8 mouse cellular contexts compared by ENCODE assay signal in the genomic region with DNA sequence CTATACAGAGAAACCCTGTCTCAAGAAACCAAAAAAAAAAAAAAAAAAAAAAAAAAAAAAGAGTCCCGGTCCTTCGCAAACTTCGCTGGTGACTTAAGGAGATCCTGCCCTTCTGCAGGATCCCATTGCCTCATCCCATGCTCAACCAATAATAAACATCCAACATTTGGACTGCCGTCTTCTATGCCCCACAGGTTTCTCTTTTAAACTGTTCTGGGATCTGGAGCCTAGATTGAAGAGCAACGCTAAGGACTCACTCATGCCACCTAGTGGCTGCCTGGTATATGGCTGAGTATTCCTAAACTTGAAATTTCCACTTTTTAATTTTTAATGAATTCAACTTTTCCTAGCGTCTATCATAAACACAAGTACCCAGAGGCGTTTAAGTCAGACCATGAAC. TPM values are rescaled to one million over a fixed set of nuclear protein-coding genes. Genes with fewer than 3 reads are reported as not detected.
DNase-seq lines count a peak whose midpoint lies in the region; ATAC-seq lines count a peak whose summit lies in the region.

No protein-coding gene starts in this region.

- H3K27ac ChIP-seq in embryonic facial prominence, embryonic 13.5 days = no peak overlapping the region
- H3K27ac ChIP-seq in midbrain, embryonic 11.5 days (ENCODE audit: low read depth, low read length) = no peak overlapping the region

- peak overlapping the region; percentile 34 for H3K4me2 ChIP-seq in embryonic facial prominence, embryonic 13.5 days
- no peak overlapping the region for H3K4me2 ChIP-seq in midbrain, embryonic 11.5 days

- no peak overlapping the region for H3K9ac ChIP-seq in embryonic facial prominence, embryonic 13.5 days
- H3K9ac ChIP-seq in midbrain, embryonic 11.5 days (ENCODE audit: low read length) = no peak overlapping the region

- no peaks in the 10 kb centered on the region for H3K36me3 ChIP-seq in embryonic facial prominence, embryonic 13.5 days
- no peaks in the 10 kb centered on the region for H3K36me3 ChIP-seq in midbrain, embryonic 11.5 days (ENCODE audit: control insufficient read depth, insufficient read depth, low read length)

- 0 out of 2 replicates have a peak overlapping the region, but pooled peaks have one; percentile 17 for H3K4me3 ChIP-seq in embryonic facial prominence, embryonic 13.5 days
- H3K4me3 ChIP-seq in midbrain, embryonic 11.5 days (ENCODE audit: low read depth, low read length) = no peak overlapping the region

- ATAC-seq in embryonic facial prominence, embryonic 13.5 days (ENCODE audit: insufficient number of reproducible peaks, insufficient read depth, low FRiP score, low TSS enrichment, low read depth) = no peak
- peak; percentile 63; the same call in 1 of the 2 replicates for ATAC-seq in midbrain, embryonic 11.5 days (ENCODE audit: low FRiP score)

- no peaks in the 10 kb centered on the region for H3K4me1 ChIP-seq in embryonic facial prominence, embryonic 13.5 days
- H3K4me1 ChIP-seq in midbrain, embryonic 11.5 days (ENCODE audit: control insufficient read depth, insufficient read depth, low read length) = no peaks in the 10 kb centered on the region

- intact Hi-C loops in heart, postnatal 36 days (cut with DNase I) = loop anchor here (1.0 kb wide), 2 partner anchors 98 to 150 kb away; no protein-coding TSS in a partner anchor
- intact Hi-C loops in left cerebral cortex, postnatal 25 days (cut with DNase I) = loop anchor here (10.0 kb wide), 1 partner anchor 241 kb away; no protein-coding TSS in a partner anchor

- no peaks in the 10 kb centered on the region for H3K9me3 ChIP-seq in embryonic facial prominence, embryonic 13.5 days
- no peaks in the 10 kb centered on the region for H3K9me3 ChIP-seq in midbrain, embryonic 11.5 days (ENCODE audit: control insufficient read depth, low read length)

- no peaks in the 10 kb centered on the region for H3K27me3 ChIP-seq in embryonic facial prominence, embryonic 13.5 days
- no peaks in the 10 kb centered on the region for H3K27me3 ChIP-seq in midbrain, embryonic 11.5 days (ENCODE audit: control insufficient read depth, insufficient read depth, low read length)

- 11% methylated on average over 7 of the region's 7 CpGs for WGBS in embryonic facial prominence, embryonic 13.5 days
- WGBS in midbrain, embryonic 11.5 days = 19% methylated on average over 7 of the region's 7 CpGs

- peak; percentile 45 for DNase-seq in ovary, postnatal 36 days (ENCODE audit: low spot score)
- DNase-seq in ovary, adult 18-20 months (ENCODE audit: low spot score) = no peak
- peak; percentile 69 for DNase-seq in adrenal gland, postnatal 14 days
- DNase-seq in heart, postnatal 36 days = peak; percentile 69 to 77
- peak; percentile 60 to 69 for DNase-seq in left cerebral cortex, postnatal 25 days (ENCODE audit: low spot score in 2 of 2)
- DNase-seq in midbrain, embryonic 11.5 days (ENCODE audit: low spot score, missing footprints) = peak; percentile 95
- peak; percentile 62 for DNase-seq in thymus, postnatal 0 days (ENCODE audit: low spot score)

RNA-seq across cellular contexts. Expression of a gene that starts 23.1 kb away (rescaled TPM):
- total RNA-seq in adrenal gland, postnatal 14 days (2021) = 0.59 and 1.6 TPM in 2 replicates
- 0.22 TPM in 1 of 2 replicates, not detected in the other for polyA plus RNA-seq in embryonic facial prominence, embryonic 13.5 days (2015; fragmentation: Nextera tagmentation; extraction: Ambion mirVana)
- total RNA-seq in heart, postnatal 36 days (2021) = under 1 TPM in 1 of 2 experiments, not detected in 1; 0.79 TPM
- total RNA-seq in left cerebral cortex, postnatal 25 days (2021) = 1 to 10 TPM; 1.9 to 4.8 TPM
- polyA plus RNA-seq in midbrain, embryonic 11.5 days (2014; fragmentation: Nextera tagmentation; extraction: Ambion mirVana) = 0.14 TPM in 1 of 2 replicates, not detected in the other
- 3.0 TPM in 2 replicates for polyA plus RNA-seq in thymus, postnatal 0 days (2015; fragmentation: Nextera tagmentation; extraction: Ambion mirVana)
